Mouse (Mus musculus) cortical plate, adult 2 months (tissue): ENCODE results near the gene Gnat1. TPM values are rescaled to one million over a fixed set of nuclear protein-coding genes. Genes with fewer than 3 reads are reported as not detected.

Experiments used
- H3K27ac ChIP-seq: fragments of 200-500 bp; 2 replicates; pipeline ENCODE4 v1.5.1; 2012; ENCODE audit warnings: low read length, control low read depth, inconsistent platforms; ENCODE audit not compliant: insufficient read depth
- H3K4me1 ChIP-seq: fragments of 200-500 bp; 2 replicates; pipeline ENCODE4 v1.6.1; 2011; ENCODE audit warnings: low read length; ENCODE audit not compliant: control insufficient read depth, insufficient read depth
- H3K4me3 ChIP-seq: fragments of 200-500 bp; 2 replicates; pipeline ENCODE4 v1.5.1; 2011; ENCODE audit warnings: mild to moderate bottlenecking, low read length, control low read depth; ENCODE audit not compliant: insufficient read depth
- CTCF ChIP-seq: fragments of 200-500 bp; IDR thresholded peaks from 2 replicates; pipeline ENCODE4 v1.5.1; 2011; ENCODE audit warnings: mild to moderate bottlenecking, control low read depth, low read length; ENCODE audit not compliant: insufficient read depth; ENCODE audit errors: extremely low read depth
- POLR2A ChIP-seq: fragments of 200-500 bp; IDR thresholded peaks from 2 replicates; pipeline ENCODE4 v1.6.1; 2011; ENCODE audit warnings: mild to moderate bottlenecking, low read length, control low read depth; ENCODE audit not compliant: insufficient read depth; ENCODE audit errors: extremely low read depth
- polyA plus RNA-seq: library from polyadenylated mRNA; depleted of rRNA; stranded (reverse); fragments of >200 nt; gene quantifications from 2 replicates; pipeline ENCODE4 v1.2.3, GENCODE M21; 2012

Gnat1 gene
- polyA plus RNA-seq, 1 experiment = 0.42 TPM

DNA sequence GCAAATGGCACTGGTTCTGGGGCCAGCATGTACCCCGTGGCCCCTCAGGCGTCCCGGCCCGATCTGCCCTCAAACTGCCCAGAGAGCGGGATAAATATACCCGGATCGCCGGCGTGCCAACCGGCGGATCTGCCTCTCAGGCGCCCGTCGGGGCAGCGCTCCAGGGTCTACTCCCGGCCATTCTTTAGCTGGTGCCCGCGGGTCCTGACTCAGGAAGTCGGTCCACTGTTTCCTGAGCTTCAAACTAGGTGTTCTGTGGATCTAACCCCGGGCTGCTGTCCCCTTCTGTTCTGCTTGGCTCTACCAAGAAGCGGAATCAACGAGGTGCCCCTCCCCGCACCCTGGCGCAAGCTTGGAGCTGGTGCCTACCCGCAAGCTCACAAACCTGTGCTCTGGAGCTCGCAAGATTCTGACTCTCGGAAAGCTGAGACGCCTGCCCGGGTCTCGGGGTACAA lies 12.7 kb downstream of the Gnat1 start:
- no peaks in the 10 kb centered on the region for H3K4me1 ChIP-seq
- TF ChIP-seq CTCF (no peak), POLR2A (no peak)
- peak overlapping the region; percentile 37 for H3K4me3 ChIP-seq
- peak overlapping the region; percentile 51 for H3K27ac ChIP-seq

DNA sequence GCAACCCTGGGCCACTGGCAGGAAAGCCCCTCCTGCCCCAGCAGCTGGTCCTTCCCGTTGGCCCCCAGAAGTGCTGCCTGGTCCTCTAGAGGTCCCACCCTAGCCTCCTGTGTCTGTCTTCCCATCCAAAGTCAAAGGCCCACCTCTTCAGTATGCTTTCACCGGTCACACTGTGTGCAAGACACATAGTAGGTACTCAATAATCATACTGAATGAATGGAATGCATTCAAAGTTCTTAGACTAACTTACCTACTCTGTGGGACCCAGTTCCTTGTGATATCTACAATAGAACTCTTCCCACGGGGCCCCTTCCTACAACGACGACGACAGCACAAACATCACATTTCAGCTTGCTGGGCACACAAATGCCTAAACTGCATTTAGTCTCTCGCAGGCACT lies 14.2 kb downstream of the Gnat1 start:
- TF ChIP-seq CTCF (no peak), POLR2A (no peak)
- peak overlapping the region; percentile 37; the same call in 1 of the 2 replicates for H3K4me3 ChIP-seq
- no peaks in the 10 kb centered on the region for H3K4me1 ChIP-seq
- H3K27ac ChIP-seq = no peak overlapping the region

DNA sequence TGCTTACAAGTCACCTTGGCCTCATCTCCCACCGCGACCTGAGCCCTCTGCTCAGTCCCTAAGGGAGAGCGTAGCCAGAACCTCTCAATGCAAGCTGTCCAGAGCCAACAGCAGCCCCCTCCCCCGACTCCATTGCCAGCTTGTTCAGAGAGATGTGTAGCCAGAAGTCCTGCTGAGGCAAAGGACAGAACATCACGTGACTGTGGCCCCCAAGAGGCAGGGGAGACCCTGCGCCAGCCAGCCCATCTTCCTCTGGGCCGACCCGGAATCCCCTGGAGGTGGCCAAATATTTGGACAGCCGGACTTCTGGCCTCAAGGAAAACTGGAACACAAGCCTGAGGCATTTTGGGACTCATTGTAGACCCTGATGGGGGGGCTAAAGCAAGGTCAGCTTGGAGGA lies 16.0 kb downstream of the Gnat1 start:
- no peak overlapping the region for H3K27ac ChIP-seq
- no peak for TF ChIP-seq CTCF
- TF ChIP-seq POLR2A = no peak
- no peak overlapping the region for H3K4me3 ChIP-seq
- H3K4me1 ChIP-seq = peaks cover 2% of the 10 kb centered on the region; the same call in 1 of the 2 replicates

DNA sequence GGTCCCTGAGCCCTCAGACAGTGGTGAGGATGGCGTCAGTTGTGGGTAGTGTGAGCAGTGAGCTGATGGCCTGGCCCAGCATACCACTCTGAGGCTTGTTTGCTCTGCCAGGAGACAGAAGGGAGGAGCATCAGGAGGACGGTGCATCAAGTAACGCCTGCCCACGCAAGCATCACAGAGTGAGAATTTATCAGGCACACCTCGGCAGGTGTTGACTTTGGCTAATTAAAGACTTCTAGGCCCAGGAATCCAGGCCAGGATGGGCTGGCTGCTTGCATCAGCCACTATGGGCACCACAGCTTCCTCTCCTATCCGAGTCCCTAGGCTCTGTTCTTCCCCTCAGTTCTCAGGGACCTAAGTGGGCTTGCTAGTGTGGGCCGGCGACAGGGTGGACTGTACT lies 17.2 kb downstream of the Gnat1 start:
- Histone ChIP-seq H3K4me3 (no peak overlapping the region), H3K27ac (no peak overlapping the region), H3K4me1 (peaks cover 2% of the 10 kb centered on the region; the same call in 1 of the 2 replicates)
- no peak for TF ChIP-seq CTCF
- TF ChIP-seq POLR2A = no peak

DNA sequence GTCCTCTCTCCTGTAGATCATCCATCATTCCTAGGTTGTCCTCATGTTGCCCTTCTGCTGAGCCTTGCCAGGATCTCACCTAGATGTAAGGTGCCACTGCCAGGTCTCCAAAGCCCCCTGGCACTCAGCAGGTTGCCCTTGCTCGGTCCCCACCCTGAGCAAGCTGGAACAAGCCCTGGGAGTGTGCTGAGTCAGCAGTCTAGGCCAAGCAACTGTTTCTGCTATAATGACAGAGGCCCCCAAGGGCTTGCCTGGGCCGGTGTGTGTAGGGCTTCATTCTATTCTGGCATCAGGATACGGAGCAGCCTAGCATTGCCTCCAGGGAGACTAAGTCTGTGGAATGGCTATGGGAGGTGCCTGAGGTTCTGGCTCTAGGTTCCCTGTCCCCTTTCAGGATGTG lies 18.7 kb downstream of the Gnat1 start:
- Histone ChIP-seq H3K27ac (no peak overlapping the region), H3K4me3 (no peak overlapping the region), H3K4me1 (peaks cover 2% of the 10 kb centered on the region; the same call in 1 of the 2 replicates)
- no peak for TF ChIP-seq CTCF
- no peak for TF ChIP-seq POLR2A

DNA sequence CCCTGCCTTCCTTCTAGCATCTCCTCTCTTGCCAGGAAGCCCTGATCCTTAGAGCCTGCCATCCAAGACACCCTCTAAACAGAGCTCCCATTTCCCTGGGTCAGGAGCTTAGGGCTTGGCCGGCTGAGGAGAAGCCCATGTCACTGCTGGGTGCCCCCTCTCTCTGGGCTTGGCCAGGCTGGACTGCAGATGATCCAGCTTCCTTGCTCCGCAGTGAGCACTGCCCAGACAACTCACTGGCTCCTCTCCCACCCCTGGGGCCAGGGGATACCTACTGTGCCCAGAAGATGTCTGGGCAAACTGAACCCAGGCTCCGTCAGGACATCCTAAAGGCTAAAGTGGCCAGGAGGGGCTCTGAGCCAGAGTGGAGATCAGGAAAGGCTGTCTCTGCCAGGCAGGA lies 19.6 kb downstream of the Gnat1 start:
- H3K4me1 ChIP-seq = peaks cover 2% of the 10 kb centered on the region; the same call in 1 of the 2 replicates
- peak overlapping the region; percentile 82 for H3K27ac ChIP-seq
- H3K4me3 ChIP-seq = no peak overlapping the region
- TF ChIP-seq CTCF (no peak), POLR2A (no peak)

DNA sequence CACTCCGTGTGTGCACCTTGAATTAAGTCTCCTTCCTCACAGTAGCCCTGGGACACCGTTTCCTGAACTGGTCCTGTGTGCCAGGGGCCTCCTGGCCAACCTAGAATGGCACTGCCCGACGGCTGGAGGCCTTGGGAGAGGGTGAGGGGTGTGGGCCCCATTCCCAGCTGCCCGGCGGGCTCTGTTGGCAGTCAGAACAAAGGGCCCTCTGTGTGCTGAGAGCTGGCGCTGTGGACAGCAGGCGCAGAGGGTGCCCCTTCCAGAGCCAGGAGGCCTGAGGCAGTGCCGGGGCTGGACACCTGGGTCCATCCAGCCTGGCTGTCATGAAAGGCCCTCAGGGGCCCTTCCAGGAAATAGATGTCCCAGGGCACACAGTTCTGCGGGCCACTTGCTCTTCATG lies 20.0 kb downstream of the Gnat1 start:
- Histone ChIP-seq H3K4me3 (no peak overlapping the region), H3K4me1 (peaks cover 2% of the 10 kb centered on the region; the same call in 1 of the 2 replicates), H3K27ac (peak overlapping the region; percentile 82)
- TF ChIP-seq CTCF (no peak), POLR2A (no peak)

DNA sequence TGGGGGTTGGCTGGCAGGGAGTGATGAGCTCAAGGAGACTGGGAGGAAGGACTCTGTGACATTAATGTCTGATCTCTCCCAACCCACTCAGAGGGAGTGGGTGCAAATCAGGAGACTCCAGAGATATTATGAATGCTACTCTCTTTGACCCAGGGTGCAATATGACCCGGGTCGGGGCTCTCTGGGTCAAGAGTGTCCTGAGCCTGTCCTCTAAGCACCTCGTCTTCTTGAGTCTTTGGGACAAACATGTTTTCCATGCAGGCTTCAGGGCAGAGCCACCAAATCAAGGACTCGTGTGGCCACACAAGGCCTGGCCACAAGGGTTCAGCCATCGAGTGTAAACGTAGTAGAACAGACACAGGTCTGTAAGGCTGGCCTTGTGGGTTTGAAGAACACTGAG lies 21.4 kb downstream of the Gnat1 start:
- TF ChIP-seq POLR2A = no peak
- no peak for TF ChIP-seq CTCF
- no peak overlapping the region for H3K27ac ChIP-seq
- peaks cover 2% of the 10 kb centered on the region; the same call in 1 of the 2 replicates for H3K4me1 ChIP-seq
- no peak overlapping the region for H3K4me3 ChIP-seq

DNA sequence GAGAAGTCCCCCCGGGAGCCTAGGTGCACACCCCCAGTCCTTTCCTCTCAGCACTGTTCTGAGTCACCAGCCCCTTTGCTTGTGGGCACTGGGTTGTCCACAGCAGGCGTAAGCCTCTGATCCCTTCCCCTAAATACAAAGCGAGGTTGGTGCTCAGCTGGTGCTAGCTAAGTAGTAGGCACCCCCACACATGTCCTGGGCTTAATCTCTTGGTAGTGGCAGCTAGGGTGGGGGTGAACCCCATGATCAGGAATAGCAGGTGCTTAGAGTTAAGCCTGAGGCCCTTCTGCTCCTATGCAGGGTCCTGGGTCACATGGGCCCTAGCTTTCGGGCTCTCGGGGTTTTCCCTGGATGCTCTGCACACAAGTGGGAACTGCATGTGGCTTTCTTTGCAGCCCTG lies 22.4 kb downstream of the Gnat1 start:
- peaks cover 2% of the 10 kb centered on the region; the same call in 1 of the 2 replicates for H3K4me1 ChIP-seq
- TF ChIP-seq CTCF (no peak), POLR2A (no peak)
- no peak overlapping the region for H3K4me3 ChIP-seq
- no peak overlapping the region for H3K27ac ChIP-seq

DNA sequence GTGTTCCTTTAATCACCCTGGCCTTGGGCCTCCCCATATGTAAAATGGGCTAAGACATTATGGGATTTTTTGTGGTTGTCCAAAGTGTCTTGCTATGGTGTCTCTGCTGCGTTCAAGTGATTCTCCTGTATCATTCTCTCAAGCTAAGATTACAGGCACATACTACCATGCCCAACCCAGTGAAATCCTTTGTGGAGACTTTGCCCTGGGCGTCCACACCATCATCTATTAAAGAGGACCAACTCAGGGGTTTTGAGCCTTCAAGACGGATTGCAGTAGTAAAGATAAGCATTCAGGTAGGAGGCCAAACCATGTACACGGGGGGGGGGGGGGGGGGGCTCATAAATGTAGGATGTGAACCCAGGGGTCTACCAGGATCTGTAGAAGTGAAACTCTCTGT lies 24.9 kb downstream of the Gnat1 start:
- no peak for TF ChIP-seq CTCF
- no peak for TF ChIP-seq POLR2A
- peaks cover 2% of the 10 kb centered on the region; the same call in 1 of the 2 replicates for H3K4me1 ChIP-seq
- no peak overlapping the region for H3K4me3 ChIP-seq
- H3K27ac ChIP-seq = no peak overlapping the region
